Mouse (Mus musculus) common myeloid progenitor, adult 5-6 weeks (primary cell): ENCODE data around the gene Jpt1. TPM values are rescaled to one million over a fixed set of nuclear protein-coding genes. Genes with fewer than 3 reads are reported as not detected.
"Not testable (repeated sequence)": the region's sequence is repeated elsewhere in the genome, so short reads cannot be mapped to it uniquely, and the experiment has no call there.

Experiments used
- ATAC-seq: replicated peaks from 2 replicates; pipeline ENCODE4 v1.8.0; 2016; ENCODE audit warnings: low read depth, mild to moderate bottlenecking, moderate TSS enrichment, inconsistent platforms; ENCODE audit not compliant: poor library complexity, severe bottlenecking
- total RNA-seq: library from RNA; stranded (forward); fragments of 200-1000, 187-1606 nt; gene quantifications from 2 replicates; pipeline ENCODE4 v1.2.3, GENCODE M21; 2017

Gene Jpt1
- total RNA-seq, result 152 and 171 TPM in 2 replicates

- peak; percentile 81 for ATAC-seq
These were observed at the start of gene Jpt1 for GRCm38 (mm10) chr11:115514238-115514663. Gene Jpt1 (minus strand): TSS chr11:115514387.

GRCm38 (mm10) chr11:115563406-115563805 is 49.2 kb upstream of the Jpt1 start:
- 0 out of 2 replicates have a peak, but pooled peaks have one; percentile 39 for ATAC-seq

- no peak for ATAC-seq
These were observed 41.5 kb upstream of the Jpt1 start for GRCm38 (mm10) chr11:115555717-115556116.

GRCm38 (mm10) chr11:115552783-115553182 is 38.6 kb upstream of the Jpt1 start:
- 0 out of 2 replicates have a peak, but pooled peaks have one; percentile 45 for ATAC-seq

- no peak for ATAC-seq
These were observed 29.4 kb upstream of the Jpt1 start for GRCm38 (mm10) chr11:115543571-115543970.

GRCm38 (mm10) chr11:115538045-115538444 is 23.9 kb upstream of the Jpt1 start:
- ATAC-seq, result 0 out of 2 replicates have a peak, but pooled peaks have one; percentile 17

- no peak for ATAC-seq
These were observed 22.8 kb upstream of the Jpt1 start for GRCm38 (mm10) chr11:115536856-115537568.

- peak; percentile 94 for ATAC-seq
These were observed 22.0 kb upstream of the Jpt1 start, which contains the start of gene Sumo2 for GRCm38 (mm10) chr11:115536038-115536681. Gene Sumo2 (minus strand): TSS chr11:115536276.

- ATAC-seq, result peak; percentile 6; the same call in 1 of the 2 replicates
These were observed 21.3 kb upstream of the Jpt1 start for GRCm38 (mm10) chr11:115535401-115536037.

- no peak for ATAC-seq
These were observed 20.7 kb upstream of the Jpt1 start for GRCm38 (mm10) chr11:115534759-115535371.

- not testable (repeated sequence) for ATAC-seq
These were observed 12.3 kb upstream of the Jpt1 start for GRCm38 (mm10) chr11:115526446-115526845.

- ATAC-seq, result no peak
These were observed 8.5 kb upstream of the Jpt1 start for GRCm38 (mm10) chr11:115522703-115523102.

- no peak for ATAC-seq
These were observed 8.1 kb upstream of the Jpt1 start for GRCm38 (mm10) chr11:115522238-115522637.

- ATAC-seq, result no peak
These were observed 6.9 kb upstream of the Jpt1 start for GRCm38 (mm10) chr11:115521080-115521479.

GRCm38 (mm10) chr11:115520218-115520617 is 6.0 kb upstream of the Jpt1 start:
- ATAC-seq, result no peak

- ATAC-seq, result no peak
These were observed 5.4 kb upstream of the Jpt1 start for GRCm38 (mm10) chr11:115519581-115519980.

GRCm38 (mm10) chr11:115518693-115519092 is 4.5 kb upstream of the Jpt1 start:
- ATAC-seq, result no peak

- ATAC-seq, result no peak
These were observed 2.8 kb upstream of the Jpt1 start for GRCm38 (mm10) chr11:115516942-115517341.

GRCm38 (mm10) chr11:115515021-115515420 is 834 bp upstream of the Jpt1 start:
- no peak for ATAC-seq
